Mouse (Mus musculus): ENCODE measurements around the gene Ncapd2. TPM values are rescaled to one million over a fixed set of nuclear protein-coding genes. Genes with fewer than 3 reads are reported as not detected.
A peak's percentile ranks its signal among the peaks of the same experiment; 100 is the strongest.

The Ncapd2 gene
- total RNA-seq, 2 experiments from 2014 or later = 242 to 288 TPM

- ATAC-seq (replicated peaks; ENCODE audit: poor library complexity, severe bottlenecking) = peak; percentile 84
Observed at GRCm38 (mm10) chr6:125215148-125215954, 23.9 kb upstream of the Ncapd2 start, which contains the start of gene Vamp1. TSS of gene Vamp1 (plus strand) at chr6:125215551.

- ATAC-seq (replicated peaks; ENCODE audit: poor library complexity, severe bottlenecking) = no peak
Observed at GRCm38 (mm10) chr6:125213715-125214114, 22.2 kb upstream of the Ncapd2 start.

- ATAC-seq (replicated peaks; ENCODE audit: poor library complexity, severe bottlenecking) = no peak
Observed at GRCm38 (mm10) chr6:125213129-125213528, 21.6 kb upstream of the Ncapd2 start.

GRCm38 (mm10) chr6:125212621-125213020 is 21.1 kb upstream of the Ncapd2 start:
- no peak for ATAC-seq (replicated peaks; ENCODE audit: poor library complexity, severe bottlenecking)

GRCm38 (mm10) chr6:125210436-125210835 is 18.9 kb upstream of the Ncapd2 start:
- no peak for ATAC-seq (replicated peaks; ENCODE audit: poor library complexity, severe bottlenecking)

- no peak for ATAC-seq (replicated peaks; ENCODE audit: poor library complexity, severe bottlenecking)
Observed at GRCm38 (mm10) chr6:125197166-125197565, 5.7 kb upstream of the Ncapd2 start.

- no peak for ATAC-seq (replicated peaks; ENCODE audit: poor library complexity, severe bottlenecking)
Observed at GRCm38 (mm10) chr6:125196301-125196700, 4.8 kb upstream of the Ncapd2 start.

- ATAC-seq (replicated peaks; ENCODE audit: poor library complexity, severe bottlenecking) = no peak
Observed at GRCm38 (mm10) chr6:125195541-125196075, 4.1 kb upstream of the Ncapd2 start.

- ATAC-seq (replicated peaks; ENCODE audit: poor library complexity, severe bottlenecking) = no peak
Observed at GRCm38 (mm10) chr6:125193390-125193789, 1.9 kb upstream of the Ncapd2 start.

GRCm38 (mm10) chr6:125192841-125193240 is 1.3 kb upstream of the Ncapd2 start:
- no peak for ATAC-seq (replicated peaks; ENCODE audit: poor library complexity, severe bottlenecking)

- peak; percentile 76 for ATAC-seq (replicated peaks; ENCODE audit: poor library complexity, severe bottlenecking)
Observed at GRCm38 (mm10) chr6:125192016-125192714, 664 bp upstream of the Ncapd2 start.

GRCm38 (mm10) chr6:125190816-125191215 is 685 bp downstream of the Ncapd2 start:
- ATAC-seq (replicated peaks; ENCODE audit: poor library complexity, severe bottlenecking) = no peak

GRCm38 (mm10) chr6:125186203-125186602 is 5.3 kb downstream of the Ncapd2 start:
- ATAC-seq (replicated peaks; ENCODE audit: poor library complexity, severe bottlenecking) = no peak

- ATAC-seq (replicated peaks; ENCODE audit: poor library complexity, severe bottlenecking) = no peak
Observed at GRCm38 (mm10) chr6:125182133-125182532, 9.4 kb downstream of the Ncapd2 start.

- ATAC-seq (replicated peaks; ENCODE audit: poor library complexity, severe bottlenecking) = no peak
Observed at GRCm38 (mm10) chr6:125179601-125180000, 11.9 kb downstream of the Ncapd2 start.

- ATAC-seq (replicated peaks; ENCODE audit: poor library complexity, severe bottlenecking) = no peak
Observed at GRCm38 (mm10) chr6:125175469-125175868, 16.0 kb downstream of the Ncapd2 start.

GRCm38 (mm10) chr6:125173256-125173655 is 18.2 kb downstream of the Ncapd2 start:
- no peak for ATAC-seq (replicated peaks; ENCODE audit: poor library complexity, severe bottlenecking)

GRCm38 (mm10) chr6:125172474-125172873 is 19.0 kb downstream of the Ncapd2 start:
- no peak for ATAC-seq (replicated peaks; ENCODE audit: poor library complexity, severe bottlenecking)

- no peak for ATAC-seq (replicated peaks; ENCODE audit: poor library complexity, severe bottlenecking)
Observed at GRCm38 (mm10) chr6:125170194-125170593, 21.3 kb downstream of the Ncapd2 start.

GRCm38 (mm10) chr6:125168086-125168485 is 23.4 kb downstream of the Ncapd2 start:
- no peak for ATAC-seq (replicated peaks; ENCODE audit: poor library complexity, severe bottlenecking)

All from granulocyte monocyte progenitor cell, adult 5-6 weeks (primary cell).